Mouse (Mus musculus) liver, embryonic 14.5 days (tissue): ENCODE results near the gene Helq.

Experiments used
- CTCF ChIP-seq: IDR thresholded peaks from 2 replicates; pipeline ENCODE4 v1.5.1; 2016; ENCODE audit warnings: antibody characterized with exemption, low read depth, control low read depth
- EP300 ChIP-seq: IDR thresholded peaks from 2 replicates; pipeline ENCODE4 v1.6.1; 2016; ENCODE audit warnings: antibody characterized with exemption, low read depth

GRCm38 (mm10) chr5:100845485-100845847 is 47.1 kb upstream of the Helq start, which contains the start of gene Gpat3:
- no peak for TF ChIP-seq CTCF
- no peak for TF ChIP-seq EP300
